Mouse (Mus musculus) cerebral cortex, adult 2 months (tissue): Measurements from ENCODE around the gene Mrpl24.

ENCODE experiments used
- WGBS: fragments of 180-500 bp; shearing (Covaris S2); methylation state at CpG from one replicate; pipeline ENCODE4 v1.1.7; 2018; 5-methylcytosine and 5-hydroxymethylcytosine counted together

The Mrpl24 gene

DNA sequence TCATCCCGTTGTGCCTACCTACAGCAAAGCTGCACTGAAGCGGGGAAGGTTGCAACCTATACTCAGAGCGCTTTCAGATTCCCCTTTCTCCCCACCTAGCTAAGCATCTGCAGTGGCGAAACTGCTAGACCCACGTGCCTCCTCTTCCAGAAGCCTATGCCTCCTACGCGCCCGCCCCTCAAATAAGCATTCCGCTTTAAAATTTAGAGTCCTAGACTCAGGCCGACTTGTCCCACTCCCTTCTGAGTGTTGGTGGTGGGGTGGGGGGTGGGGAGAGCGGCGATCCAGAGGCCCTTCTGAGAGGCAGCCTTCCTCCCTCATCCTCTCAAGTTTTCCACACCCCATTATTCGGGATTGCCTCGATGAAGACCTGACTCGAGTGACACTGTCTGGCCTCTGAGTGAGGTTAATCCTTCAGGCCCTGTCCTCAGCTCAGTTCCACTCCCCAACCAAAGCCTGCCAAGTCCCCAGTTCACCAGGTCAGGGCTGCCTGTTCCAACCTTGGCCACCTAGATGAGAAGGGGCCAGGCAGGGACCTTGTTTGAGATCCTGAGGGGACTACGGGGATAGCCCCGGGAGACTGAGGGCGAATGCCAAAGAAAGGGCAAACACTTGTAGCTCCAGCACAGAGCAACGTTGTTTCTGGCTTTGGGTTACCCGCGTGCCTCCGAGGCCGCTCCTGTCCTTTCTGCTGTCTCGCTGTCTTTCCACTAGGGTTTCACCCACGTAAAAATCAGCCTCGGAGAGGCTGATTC is 27.9 kb downstream of the Mrpl24 start:
- WGBS = 13% methylated on average over 26 of the region's 26 CpGs

DNA sequence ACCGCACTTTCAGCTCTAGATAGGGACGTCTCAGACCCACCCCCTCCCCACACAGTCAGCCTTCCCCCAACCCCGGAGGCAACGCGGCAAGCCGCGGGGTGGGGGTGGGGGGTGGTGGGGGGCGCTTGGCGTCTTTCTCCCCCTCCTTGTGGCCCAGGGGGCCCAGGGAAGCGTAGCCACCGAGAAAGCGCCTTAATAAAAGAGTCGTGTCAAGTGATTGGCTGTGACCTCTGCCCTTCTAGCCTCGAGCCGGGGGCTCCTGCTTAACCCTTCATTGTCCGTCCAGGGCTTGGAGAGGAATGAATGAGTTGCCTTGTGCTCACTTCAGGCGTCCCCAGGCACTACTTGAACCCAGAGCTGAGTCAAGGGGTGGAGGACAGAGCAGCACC is 28.5 kb downstream of the Mrpl24 start:
- WGBS = 2% methylated on average over 14 of the region's 17 CpGs

DNA sequence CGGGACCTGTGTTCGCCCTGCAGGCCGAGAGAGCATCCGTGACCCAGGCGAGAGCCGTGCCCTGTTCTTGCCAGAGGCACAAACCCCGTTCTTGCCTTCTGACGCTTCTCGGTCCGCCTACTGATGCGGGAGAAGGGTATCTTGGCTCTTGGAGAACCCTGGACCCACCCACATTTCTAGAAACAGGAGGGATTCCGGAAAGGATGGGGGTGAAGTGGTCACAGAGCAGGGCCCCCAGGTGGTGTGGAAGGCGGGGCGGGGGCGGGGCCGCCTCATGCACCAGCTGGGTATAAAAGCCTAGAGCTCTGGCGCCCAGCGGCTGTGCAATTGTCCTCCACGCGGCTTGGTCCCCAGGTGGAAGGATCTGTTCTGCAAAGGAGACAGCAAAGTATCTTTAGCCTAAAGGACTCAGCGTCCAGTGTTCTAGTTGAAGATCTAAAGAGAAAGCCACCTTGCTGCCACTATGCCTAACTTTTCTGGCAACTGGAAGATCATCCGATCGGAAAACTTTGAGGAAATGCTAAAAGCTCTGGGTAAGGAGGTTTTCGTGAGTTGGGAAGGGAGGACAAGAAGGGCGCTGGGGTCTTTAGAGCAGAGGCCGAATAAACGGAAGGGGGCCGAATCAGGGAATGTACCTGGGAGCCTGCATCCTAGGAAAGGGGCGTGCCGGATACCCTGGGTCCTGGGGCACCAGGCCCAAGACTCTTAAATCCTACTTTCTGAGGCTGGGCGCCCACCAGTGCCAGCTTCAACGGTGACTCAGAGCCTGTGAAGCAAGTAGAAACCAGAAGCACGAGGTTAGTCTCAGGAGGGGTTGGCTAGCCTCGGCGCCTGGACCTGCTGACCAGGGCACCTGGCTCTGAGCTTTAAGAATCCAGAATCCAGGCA is 29.3 kb downstream of the Mrpl24 start, which contains the start of gene Crabp2:
Crabp2 (plus strand) TSS at position 289 of the 888 bp plus-strand sequence.
- WGBS = 7% methylated on average over 35 of the region's 35 CpGs

DNA sequence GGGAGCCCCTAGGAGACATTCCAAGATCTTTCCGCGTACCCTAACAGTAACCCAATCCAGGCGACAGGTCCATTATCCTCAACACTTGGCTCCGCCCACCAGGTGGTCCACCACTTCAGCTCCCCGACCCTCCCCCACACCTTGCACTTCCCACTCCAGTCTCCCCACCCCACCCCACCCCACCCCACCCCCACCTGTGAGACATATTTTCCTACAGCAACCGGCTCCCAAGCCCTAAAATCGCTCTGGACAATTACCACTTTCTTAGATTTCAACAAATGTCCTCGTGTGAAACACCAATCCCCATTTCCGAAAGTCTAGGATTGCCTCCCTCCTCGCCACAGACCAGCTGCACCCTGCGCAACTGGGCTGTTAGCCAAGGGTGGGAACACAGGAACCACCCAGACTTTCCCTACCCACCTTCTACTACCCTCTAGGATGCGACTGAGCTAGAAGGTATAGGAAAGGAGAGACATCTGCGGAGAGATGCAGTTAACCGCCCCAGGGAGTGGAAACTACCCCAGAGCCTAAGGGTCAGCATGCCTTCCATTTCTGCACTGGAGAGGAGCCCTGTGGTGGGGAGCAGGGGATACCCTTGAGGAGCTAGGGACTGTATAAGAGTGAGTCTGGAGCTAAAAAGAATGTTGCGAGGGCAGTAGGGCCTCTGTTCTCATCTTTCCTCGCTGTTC is 30.1 kb downstream of the Mrpl24 start:
- WGBS = 46% methylated on average over 16 of the region's 16 CpGs

DNA sequence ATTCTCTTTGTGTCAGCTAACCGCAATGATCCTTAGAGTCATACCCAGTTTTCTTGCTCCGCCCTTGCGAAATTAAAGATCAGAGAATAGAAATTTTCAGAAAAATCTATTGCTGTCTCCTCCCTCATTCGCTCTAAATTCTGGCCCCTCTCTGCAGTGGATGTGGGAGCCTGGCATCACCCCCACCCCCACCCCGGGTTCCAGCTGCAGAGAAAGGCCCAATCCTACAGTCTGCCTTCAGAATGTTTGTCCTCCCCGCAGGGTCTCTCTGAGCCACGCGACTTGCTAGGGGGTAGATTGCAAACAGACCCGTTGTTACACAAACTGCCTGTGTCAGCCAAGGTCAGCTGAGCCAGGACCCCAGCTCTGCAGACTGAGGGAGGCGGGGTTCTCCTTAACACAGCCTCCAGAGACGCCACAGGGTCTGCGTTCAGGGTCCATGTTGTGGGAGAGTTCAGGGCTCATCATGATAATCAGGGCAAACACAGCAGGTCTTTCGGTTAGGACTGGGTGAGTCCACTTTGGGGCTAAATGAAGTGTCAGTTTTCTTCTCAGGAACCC is 30.7 kb downstream of the Mrpl24 start:
- WGBS = 55% methylated on average over 13 of the region's 13 CpGs

DNA sequence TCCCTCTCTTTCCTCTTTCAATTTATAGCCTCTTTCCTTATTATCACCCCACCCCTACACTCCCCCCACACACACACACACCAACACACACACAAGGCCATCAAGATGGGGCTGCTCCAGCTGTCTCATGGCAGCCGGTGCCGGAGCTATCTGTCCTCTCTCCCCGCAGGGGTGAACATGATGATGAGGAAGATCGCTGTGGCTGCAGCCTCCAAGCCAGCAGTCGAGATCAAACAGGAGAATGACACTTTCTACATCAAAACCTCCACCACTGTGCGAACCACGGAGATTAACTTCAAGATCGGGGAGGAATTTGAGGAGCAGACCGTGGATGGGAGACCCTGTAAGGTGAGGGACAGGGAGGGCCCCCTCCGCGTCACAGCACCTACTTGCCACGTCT is 32.6 kb downstream of the Mrpl24 start:
- 59% methylated on average over 12 of the region's 12 CpGs for WGBS

DNA sequence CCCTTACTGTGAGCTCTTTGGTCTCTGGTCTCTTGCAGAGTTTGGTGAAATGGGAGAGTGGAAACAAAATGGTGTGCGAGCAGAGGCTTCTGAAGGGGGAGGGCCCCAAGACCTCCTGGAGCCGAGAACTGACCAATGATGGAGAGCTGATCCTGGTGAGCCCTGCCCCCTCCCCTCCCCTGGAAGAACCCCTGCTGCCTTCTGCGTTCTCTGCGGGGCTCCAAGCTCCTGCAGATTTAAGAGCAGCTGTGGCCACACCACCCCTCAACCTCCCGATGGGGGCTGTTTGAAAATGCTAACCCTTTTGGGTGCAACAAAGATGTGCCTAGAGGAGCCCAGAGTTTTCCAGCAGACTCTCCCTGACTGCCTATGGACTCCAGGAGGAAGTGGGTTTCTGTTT is 33.1 kb downstream of the Mrpl24 start:
- WGBS = 33% methylated on average over 5 of the region's 5 CpGs

DNA sequence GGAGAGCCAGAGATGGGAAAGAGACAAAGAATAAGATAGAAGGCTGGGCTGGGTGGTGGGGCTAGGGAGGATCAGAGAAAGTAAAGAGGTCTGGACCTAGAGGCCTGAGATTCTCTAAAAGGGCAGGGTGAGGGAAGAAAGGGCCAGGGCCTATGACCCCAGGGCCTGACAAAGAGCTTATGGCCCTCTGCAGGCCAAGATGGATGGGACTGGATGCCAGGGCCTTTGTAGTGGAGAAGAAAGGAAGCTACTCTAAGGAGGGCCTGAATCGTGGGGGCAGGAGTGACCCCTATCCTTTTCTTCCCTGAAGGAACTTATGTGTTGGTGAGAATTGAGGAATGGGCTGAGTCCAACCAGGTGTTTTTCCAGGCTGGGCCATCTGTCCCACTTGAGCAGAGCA is 38.8 kb downstream of the Mrpl24 start:
- 78% methylated on average over 1 of the region's 1 CpGs for WGBS

DNA sequence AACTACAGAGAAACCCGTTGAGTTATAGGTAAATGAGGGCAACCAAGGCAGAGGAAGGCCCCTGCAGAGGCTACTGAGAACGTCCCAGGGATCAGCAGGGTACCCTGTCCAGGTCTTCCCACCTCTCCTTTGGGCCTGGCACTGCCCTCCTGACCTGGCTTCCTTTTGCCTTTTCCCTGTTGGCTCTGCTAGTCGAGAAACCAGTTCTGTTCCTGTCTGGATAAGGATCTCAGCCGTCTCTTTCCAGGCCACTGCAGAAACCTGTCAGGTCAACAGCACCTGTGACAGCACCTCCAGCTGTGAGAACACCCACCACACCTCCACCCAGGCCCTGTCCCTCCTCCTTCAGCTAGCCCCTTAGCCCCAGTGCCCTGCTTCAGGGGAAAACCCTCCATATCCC is 39.2 kb downstream of the Mrpl24 start:
- 68% methylated on average over 4 of the region's 4 CpGs for WGBS

DNA sequence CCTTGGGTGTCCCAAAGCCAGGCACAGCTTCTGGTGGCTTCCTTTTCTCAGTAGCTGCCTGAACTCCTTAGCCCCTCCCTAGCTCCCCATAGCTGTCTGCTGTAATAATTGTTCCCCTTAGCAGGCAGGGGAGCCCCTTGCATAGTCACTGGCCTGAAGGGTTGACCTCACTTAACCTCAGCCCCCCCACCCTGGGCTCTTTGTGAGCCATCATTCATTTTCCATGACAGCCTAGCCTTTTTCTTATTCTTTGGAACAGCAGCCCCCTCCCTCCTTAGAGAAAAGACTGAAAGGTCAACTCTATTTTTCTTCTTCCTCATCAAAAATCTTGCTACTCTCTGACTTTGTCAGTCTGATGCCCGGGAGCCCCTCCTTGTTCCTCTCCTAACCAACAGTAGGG is 39.7 kb downstream of the Mrpl24 start:
- WGBS = 61% methylated on average over 1 of the region's 1 CpGs

DNA sequence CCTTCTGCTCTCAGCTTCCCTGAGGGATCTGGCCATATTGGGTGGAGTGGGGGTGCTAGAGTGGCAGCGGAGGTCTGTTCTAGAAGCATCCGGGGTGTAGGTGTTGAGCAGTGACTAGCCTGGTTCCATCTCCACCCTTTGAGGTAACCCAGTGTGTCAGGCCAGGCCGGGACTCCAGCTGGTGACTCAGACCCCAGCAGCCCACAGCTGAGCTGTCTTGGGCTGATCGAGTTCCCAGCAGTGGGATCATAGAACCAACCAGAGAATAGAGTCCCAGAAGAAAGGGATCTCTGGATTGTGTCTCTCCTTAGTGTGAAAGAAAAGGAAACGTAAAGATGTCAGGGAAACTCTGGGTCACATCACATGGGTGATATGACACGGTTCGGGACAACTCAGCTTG is 40.1 kb downstream of the Mrpl24 start:
- 87% methylated on average over 7 of the region's 7 CpGs for WGBS

DNA sequence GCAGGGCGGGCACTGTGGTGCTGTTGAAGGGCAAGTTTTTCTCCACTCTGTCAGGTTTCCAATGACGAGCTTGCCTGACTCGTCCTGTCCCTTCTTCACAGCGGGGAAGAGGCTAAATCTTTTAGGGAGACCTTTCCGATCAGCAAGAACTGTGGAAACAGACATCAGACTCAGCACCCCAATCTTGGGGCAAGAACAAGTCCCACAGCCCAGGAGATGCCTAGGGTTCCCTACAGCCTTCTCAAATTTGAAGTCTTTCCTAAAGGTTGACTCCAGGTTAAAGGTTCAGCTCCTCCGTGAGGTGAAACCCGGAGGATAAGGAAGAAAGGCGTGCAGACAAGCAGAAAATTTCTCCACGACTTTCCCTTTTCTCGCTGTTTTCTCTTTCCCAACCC is 40.9 kb downstream of the Mrpl24 start:
- 28% methylated on average over 10 of the region's 10 CpGs for WGBS

DNA sequence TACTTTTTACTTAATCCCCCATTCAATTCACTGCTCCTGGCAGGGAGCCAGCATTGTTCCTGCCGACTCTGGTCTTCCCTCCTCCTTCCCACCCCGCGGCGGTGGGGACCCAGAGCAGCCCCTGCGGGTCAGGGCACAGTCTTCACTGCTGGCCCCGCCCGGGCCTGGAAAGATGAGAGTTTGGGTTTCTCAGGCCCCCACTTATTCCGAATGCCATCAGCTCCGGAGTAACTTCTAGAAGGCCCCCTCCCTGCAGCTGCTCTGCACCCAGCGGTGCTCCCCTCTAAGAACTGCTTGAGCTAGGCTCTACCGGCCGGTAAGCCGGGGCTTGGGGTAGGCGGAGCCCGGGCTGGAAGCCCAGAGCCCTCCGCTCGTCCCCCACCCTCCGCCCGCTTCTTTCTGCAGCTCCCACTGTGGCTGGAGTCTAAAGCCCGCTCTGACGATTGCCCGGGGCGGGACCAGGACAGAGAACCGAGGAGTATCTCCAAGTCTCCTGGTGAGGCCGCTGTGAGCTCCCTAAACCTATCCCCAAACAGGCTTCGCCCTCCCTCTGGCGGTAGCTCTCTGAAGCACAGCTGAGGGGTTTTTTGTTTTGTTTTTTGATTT is 41.4 kb downstream of the Mrpl24 start:
- WGBS = 2% methylated on average over 27 of the region's 27 CpGs

DNA sequence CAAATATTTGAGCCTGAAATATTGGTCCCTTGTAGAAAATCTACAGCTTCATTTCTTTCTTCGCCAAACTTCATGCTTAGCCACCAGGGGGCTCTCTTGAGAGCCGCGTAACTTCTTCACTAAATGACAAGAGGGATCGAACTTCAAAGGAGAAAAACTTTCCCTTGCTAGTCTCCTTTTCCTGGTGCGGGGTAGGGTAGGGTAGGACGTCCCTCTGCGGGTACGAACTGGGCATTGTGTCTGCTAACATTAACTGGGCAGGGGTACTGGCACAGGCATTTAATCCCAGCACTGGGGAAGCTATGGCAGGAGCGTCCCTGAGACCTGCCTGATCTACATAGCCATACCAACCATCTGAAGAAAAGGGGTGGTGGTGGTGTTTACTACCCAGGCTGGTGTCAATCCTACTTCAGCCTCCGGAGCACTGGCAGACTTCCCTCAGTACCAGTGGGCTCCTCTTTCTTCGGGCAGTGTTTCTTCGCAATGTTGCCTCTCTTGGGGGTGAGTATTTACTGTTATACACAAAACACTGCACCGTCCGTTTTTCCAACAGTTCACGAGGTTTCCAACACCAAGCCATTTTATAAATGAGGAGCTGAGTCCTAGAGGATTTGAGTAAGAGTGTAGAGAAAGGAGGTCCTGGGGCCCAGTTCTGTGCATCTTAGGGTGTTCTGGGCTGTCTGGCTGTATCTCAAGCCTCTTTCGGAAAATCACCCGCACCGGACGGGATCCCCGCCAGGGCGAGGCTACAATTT is 51.1 kb downstream of the Mrpl24 start:
- 2% methylated on average over 21 of the region's 21 CpGs for WGBS

DNA sequence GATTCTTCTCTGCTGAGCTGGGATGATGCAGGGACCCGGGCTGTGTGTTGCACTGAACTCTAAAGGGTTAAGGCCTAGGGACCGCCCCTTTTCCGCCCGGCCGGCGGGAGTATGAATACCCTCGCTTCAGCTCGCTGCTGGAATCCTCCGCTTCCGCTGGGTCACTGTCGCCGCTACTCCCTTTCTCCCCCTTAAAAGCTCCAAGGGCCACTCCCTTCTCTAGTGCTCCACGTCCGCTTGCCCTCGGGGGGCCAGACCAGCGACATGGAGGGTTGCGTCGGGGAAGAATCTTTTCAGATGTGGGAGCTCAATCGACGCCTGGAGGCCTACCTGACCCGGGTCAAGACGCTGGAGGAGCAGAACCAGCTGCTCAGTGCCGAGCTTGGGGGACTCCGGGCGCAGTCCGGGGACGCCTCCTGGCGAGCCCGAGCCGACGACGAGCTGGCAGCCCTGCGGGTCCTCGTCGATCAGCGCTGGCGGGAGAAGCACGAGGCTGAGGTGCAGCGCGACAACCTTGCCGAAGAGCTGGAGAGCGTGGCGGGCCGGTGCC is 51.7 kb downstream of the Mrpl24 start, which contains the start of gene Nes:
Nes (plus strand) TSS at position 140 of the 550 bp plus-strand sequence.
- WGBS = under 1% methylated on average over 44 of the region's 44 CpGs

DNA sequence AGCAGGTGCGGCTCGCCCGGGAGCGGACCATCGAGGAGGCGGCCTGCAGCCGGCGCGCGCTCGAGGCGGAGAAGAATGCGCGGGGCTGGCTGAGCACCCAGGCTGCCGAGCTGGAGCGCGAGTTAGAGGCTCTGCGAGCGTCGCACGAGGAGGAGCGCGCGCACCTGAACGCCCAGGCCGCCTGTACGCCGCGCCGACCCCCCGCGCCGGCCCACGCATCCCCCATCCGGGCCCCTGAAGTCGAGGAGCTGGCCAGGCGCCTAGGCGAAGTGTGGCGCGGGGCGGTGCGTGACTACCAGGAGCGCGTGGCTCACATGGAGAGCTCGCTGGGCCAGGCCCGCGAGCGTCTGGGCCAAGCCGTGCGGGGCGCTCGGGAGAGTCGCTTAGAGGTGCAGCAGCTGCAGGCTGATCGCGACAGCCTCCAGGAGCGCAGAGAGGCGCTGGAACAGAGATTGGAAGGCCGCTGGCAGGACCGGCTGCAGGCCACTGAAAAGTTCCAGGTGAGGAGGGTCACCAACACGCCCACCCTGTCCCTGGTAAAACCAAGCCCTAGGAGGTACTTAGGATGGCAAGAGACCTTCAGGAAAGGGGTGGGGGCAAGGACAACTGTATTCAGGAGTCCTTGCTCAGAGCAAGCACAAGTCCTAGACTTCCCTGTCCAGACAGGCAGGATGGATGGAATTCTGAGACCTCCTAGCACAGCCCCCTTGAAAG is 52.3 kb downstream of the Mrpl24 start:
- WGBS = 3% methylated on average over 60 of the region's 60 CpGs

DNA sequence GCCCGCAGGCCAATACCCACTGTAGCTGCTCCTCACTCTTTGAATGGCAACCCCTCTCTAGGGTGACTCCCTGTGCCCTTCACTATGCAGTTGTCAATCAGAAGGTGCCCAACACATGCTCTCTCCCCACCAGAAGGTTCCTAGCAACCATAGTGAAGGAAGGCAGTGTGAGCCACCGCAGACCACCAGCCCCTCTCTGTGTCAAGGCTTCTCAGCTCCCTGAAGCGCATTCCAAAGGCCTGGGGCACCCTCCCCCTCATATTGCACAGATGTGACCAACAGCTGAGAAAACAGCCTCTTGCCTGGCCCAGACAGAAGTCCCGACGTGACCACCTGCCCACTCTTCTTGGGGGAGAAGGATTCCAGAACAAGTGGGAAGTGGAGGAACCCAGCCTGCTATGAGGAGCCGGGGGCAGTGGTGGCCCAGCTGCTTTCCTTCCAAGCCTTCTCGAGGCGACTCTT is 52.9 kb downstream of the Mrpl24 start:
- 44% methylated on average over 8 of the region's 8 CpGs for WGBS

DNA sequence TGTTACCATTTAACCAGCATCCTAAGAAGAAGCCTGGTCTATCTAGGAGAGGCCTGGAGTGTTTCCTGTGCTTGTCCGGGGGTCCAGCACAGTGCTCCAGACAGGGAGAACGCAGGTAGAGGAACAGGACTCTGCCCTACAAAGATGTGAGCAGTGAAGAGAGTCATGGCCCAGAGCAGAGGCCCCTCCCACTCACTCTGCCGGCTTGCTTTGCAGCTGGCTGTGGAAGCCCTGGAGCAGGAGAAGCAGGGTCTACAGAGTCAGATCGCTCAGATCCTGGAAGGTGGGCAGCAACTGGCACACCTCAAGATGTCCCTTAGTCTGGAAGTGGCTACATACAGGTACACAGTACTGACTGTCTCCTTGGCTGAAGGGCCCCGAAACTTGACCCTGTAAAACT is 53.5 kb downstream of the Mrpl24 start:
- WGBS = 50% methylated on average over 5 of the region's 5 CpGs
